Mouse (Mus musculus): Measurements from ENCODE around the gene Clec18a. TPM values are rescaled to one million over a fixed set of nuclear protein-coding genes. Genes with fewer than 3 reads are reported as not detected.
A peak's percentile ranks its signal among the peaks of the same experiment; 100 is the strongest.

The Clec18a gene
- polyA plus RNA-seq, 1 experiment from 2014 or later = not detected

DNA sequence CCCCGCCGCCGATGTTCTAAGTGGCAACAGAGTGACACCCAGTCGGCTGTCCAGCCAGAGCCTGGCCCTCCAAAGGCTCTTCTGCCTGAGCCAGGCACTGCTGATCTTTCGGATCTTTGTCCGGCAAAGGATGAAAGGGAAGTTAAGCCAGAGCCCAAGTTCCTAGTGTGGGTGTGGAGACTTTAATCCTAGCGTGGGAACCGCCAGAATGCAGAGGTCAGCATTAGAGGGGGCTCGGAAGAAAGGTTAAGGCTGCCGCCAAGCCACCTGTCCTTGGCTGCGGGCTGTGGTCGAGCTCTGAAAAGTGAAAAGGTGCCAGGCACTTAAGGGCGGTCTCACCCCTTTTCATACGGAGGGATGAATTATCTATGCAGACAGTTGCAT, 30.5 kb downstream of the Clec18a start:
- H3K27ac ChIP-seq (ENCODE audit: low read depth) = no peak overlapping the region
- no peaks in the 10 kb centered on the region for H3K9me3 ChIP-seq (ENCODE audit: low read length)
- no peaks in the 10 kb centered on the region for H3K27me3 ChIP-seq (ENCODE audit: insufficient read depth, low read length)
- 3% methylated on average over 14 of the region's 14 CpGs for WGBS (ENCODE audit: insufficient replicate concordance)
- H3K36me3 ChIP-seq (replicated peaks; ENCODE audit: insufficient read depth, low read length) = no peaks in the 10 kb centered on the region
- peaks cover 32% of the 10 kb centered on the region for H3K4me1 ChIP-seq (ENCODE audit: insufficient read depth)
- H3K9ac ChIP-seq (replicated peaks) = peak overlapping the region; percentile 59
- peak overlapping the region; percentile 67 for H3K4me3 ChIP-seq (ENCODE audit: low read depth, low read length)
- DNase-seq (no peak), ATAC-seq (no peak; the same call in 1 of the 2 replicates)
- H3K4me2 ChIP-seq (ENCODE audit: low read depth, low read length) = peak overlapping the region; percentile 95
- TF ChIP-seq EP300 (IDR thresholded peaks at IDR 0.05; ENCODE audit: low read depth) (no peak), CTCF (IDR thresholded peaks at IDR 0.05; ENCODE audit: low read depth) (no peak)

DNA sequence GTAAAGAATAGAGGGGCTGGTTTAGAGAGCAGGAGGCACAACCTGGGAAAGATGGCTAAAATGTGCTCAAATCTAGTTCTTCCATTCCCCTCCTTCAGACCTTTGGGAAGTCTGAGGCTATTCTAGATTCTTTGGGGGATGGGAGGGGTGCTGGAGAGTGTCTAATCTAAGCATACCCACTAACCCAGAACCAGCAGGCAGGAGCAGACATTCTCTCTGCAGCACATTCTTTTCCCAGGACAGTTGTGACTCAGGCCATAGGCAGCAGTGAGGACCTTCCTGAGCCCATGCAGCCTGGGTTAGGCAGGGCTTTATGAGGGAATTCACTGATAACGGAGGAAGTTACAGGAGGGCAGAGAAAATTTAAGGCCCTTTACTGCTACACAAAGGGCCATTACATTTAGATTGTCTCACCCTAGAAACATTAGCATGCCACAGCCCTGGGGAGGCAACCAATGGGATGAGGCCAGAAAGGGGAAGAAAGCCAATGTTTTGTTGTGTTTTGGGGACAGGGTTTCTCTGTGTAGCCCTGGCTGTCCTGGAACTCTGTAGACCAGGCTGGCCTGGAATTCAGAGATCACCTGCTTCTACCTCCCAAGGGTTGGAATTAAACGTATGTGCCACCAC, 33.2 kb downstream of the Clec18a start:
- 55% methylated on average over 2 of the region's 2 CpGs for WGBS (ENCODE audit: insufficient replicate concordance)
- H3K36me3 ChIP-seq (replicated peaks; ENCODE audit: insufficient read depth, low read length) = peaks cover 15% of the 10 kb centered on the region
- no peak for DNase-seq
- H3K27ac ChIP-seq (ENCODE audit: low read depth) = no peak overlapping the region
- H3K9me3 ChIP-seq (ENCODE audit: low read length) = no peaks in the 10 kb centered on the region
- no peak for ATAC-seq
- no peak for TF ChIP-seq EP300 (IDR thresholded peaks at IDR 0.05; ENCODE audit: low read depth)
- no peak for TF ChIP-seq CTCF (IDR thresholded peaks at IDR 0.05; ENCODE audit: low read depth)
- H3K27me3 ChIP-seq (ENCODE audit: insufficient read depth, low read length) = no peaks in the 10 kb centered on the region
- H3K9ac ChIP-seq (replicated peaks) = no peak overlapping the region
- no peak overlapping the region for H3K4me2 ChIP-seq (ENCODE audit: low read depth, low read length)
- H3K4me3 ChIP-seq (ENCODE audit: low read depth, low read length) = no peak overlapping the region
- H3K4me1 ChIP-seq (ENCODE audit: insufficient read depth) = peaks cover 32% of the 10 kb centered on the region

DNA sequence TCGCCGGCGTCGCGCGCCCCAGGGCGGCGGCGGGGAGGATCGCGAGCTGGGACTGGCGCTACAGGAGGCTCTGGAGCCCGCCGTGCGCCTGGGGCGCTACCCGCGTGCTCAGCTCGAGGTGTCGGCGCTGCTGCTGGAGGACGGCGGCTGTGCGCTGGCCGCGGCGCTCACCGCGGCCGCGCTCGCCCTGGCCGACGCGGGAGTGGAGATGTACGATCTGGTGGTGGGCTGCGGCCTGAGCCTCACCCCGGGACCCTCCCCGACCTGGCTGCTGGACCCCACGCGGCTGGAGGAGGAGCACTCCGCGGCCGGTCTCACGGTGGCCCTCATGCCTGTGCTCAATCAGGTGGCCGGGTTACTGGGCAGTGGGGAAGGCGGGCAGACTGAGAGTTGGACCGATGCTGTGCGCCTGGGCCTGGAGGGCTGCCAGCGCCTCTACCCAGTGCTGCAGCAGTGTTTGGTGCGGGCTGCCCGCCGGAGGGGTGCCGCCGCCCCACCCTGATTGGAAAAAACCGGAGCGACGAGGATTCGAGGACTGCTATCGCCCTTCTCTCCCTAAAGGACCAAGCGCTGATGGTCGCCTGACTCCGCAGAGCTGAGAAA, 35.4 kb downstream of the Clec18a start:
- H3K4me1 ChIP-seq (ENCODE audit: insufficient read depth) = peaks cover 23% of the 10 kb centered on the region
- peak; percentile 57 for DNase-seq

DNA sequence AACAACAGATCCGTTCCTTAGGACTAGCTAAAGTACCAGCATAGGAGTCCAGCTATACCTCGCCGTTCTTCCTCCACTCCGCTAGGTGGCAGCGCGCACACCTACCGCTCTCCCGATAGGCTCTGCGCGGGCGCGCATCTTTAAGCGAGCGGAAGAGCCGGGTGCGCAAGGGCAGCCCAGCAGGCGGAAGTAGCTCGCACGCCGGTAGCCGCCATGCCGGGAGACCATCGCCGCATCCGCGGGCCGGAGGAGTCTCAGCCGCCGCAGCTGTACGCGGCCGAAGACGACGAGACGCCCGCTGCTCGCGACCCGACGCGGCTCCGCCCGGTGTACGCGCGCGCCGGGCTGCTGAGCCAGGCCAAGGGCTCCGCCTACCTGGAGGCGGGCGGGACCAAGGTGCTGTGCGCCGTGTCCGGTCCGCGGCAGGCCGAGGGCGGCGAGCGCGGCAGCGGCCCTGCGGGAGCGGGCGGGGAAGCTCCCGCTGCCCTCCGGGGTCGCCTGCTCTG, 36.0 kb downstream of the Clec18a start, which contains the start of gene Exosc6:
TSS of gene Exosc6 (plus strand) at position 182 of the 506 bp plus-strand sequence.
- H3K9ac ChIP-seq (replicated peaks) = peak within 1 kb of the TSS; percentile 78
- peaks cover 43% of the 10 kb centered on the region for H3K36me3 ChIP-seq (replicated peaks; ENCODE audit: insufficient read depth, low read length)
- ATAC-seq = peak; percentile 94
- TF ChIP-seq CTCF (IDR thresholded peaks at IDR 0.05; ENCODE audit: low read depth) (peak; percentile 97), EP300 (IDR thresholded peaks at IDR 0.05; ENCODE audit: low read depth) (no peak)
- H3K4me1 ChIP-seq (ENCODE audit: insufficient read depth) = peaks cover 17% of the 10 kb centered on the region
- H3K27me3 ChIP-seq (ENCODE audit: insufficient read depth, low read length) = no peaks in the 10 kb centered on the region
- H3K4me3 ChIP-seq (ENCODE audit: low read depth, low read length) = peak within 1 kb of the TSS; percentile 90
- H3K4me2 ChIP-seq (ENCODE audit: low read depth, low read length) = peak within 1 kb of the TSS; percentile 98
- no peaks in the 10 kb centered on the region for H3K9me3 ChIP-seq (ENCODE audit: low read length)
- DNase-seq = peak; percentile 94
- under 1% methylated on average over 47 of the region's 68 CpGs for WGBS (ENCODE audit: insufficient replicate concordance)
- H3K27ac ChIP-seq (ENCODE audit: low read depth) = peak within 1 kb of the TSS; percentile 72

More for the DNA sequence above, 35.4 kb downstream of the Clec18a start:
- Histone ChIP-seq H3K27me3 (ENCODE audit: insufficient read depth, low read length) (no peaks in the 10 kb centered on the region), H3K9me3 (ENCODE audit: low read length) (no peaks in the 10 kb centered on the region), H3K4me3 (ENCODE audit: low read depth, low read length) (peak overlapping the region; percentile 90), H3K9ac (replicated peaks) (peak overlapping the region; percentile 78), H3K27ac (ENCODE audit: low read depth) (peak overlapping the region; percentile 72), H3K36me3 (replicated peaks; ENCODE audit: insufficient read depth, low read length) (peaks cover 37% of the 10 kb centered on the region), H3K4me2 (ENCODE audit: low read depth, low read length) (peak overlapping the region; percentile 98)
- WGBS (ENCODE audit: insufficient replicate concordance) = under 1% methylated on average over 43 of the region's 63 CpGs
- peak; percentile 74 for ATAC-seq
- TF ChIP-seq CTCF (IDR thresholded peaks at IDR 0.05; ENCODE audit: low read depth) (no peak), EP300 (IDR thresholded peaks at IDR 0.05; ENCODE audit: low read depth) (no peak)

DNA sequence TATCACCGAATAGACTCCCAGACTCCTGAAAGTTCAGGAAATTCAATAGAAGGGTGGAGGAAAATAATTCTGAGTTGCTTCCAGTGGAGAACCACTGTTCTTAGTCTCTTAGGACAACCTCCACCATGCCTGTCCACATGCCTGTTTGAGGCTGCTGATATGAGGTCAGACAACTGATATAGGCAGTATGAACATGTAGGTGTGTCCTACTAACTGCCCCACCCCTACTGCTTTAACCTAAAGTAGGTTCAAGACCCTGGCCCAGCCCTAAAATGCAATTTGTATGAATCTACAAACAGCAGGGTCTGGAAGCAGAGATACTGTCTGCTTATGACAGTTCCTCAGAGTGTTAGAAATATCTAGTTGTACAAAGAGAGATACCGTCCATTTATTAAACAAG, 36.6 kb downstream of the Clec18a start:
- Histone ChIP-seq H3K4me1 (ENCODE audit: insufficient read depth) (peaks cover 13% of the 10 kb centered on the region), H3K9ac (replicated peaks) (no peak overlapping the region), H3K4me2 (ENCODE audit: low read depth, low read length) (no peak overlapping the region), H3K9me3 (ENCODE audit: low read length) (no peaks in the 10 kb centered on the region), H3K36me3 (replicated peaks; ENCODE audit: insufficient read depth, low read length) (peaks cover 49% of the 10 kb centered on the region), H3K27ac (ENCODE audit: low read depth) (no peak overlapping the region), H3K27me3 (ENCODE audit: insufficient read depth, low read length) (no peaks in the 10 kb centered on the region), H3K4me3 (ENCODE audit: low read depth, low read length) (no peak overlapping the region)
- WGBS (ENCODE audit: insufficient replicate concordance) = 61% methylated on average over 2 of the region's 2 CpGs
- 0 out of 2 replicates have a peak, but pooled peaks have one; percentile 5 for ATAC-seq
- TF ChIP-seq CTCF (IDR thresholded peaks at IDR 0.05; ENCODE audit: low read depth) (no peak), EP300 (IDR thresholded peaks at IDR 0.05; ENCODE audit: low read depth) (no peak)
- no peak for DNase-seq

DNA sequence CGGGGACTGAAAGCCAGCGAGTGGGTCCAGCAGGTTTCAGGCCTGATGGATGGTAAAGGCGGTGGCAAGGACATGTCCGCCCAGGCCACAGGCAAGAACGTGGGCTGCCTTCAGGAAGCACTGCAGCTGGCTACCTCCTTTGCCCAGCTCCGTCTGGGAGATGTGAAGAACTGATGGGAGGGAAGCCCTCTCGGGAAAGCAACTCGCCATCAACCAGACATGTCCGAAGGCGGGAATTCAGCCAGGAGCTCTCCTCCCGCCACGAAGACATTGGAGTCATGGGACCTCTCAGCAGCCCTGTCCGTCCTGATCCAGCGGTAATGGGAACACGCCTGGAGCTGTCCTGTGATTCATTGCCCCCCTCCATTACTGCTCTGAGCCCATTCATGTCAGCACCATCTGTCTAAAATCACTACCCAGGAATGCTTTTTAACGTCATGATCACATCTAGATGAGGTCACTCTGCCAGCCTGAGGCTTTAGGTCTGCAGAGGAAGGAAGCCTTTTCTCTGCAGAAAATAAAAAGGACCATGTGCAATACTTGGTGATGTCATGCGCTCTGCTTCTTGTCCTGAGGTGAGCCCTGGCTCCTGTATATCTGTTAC, 37.1 kb downstream of the Clec18a start:
- Histone ChIP-seq H3K27ac (ENCODE audit: low read depth) (no peak overlapping the region), H3K4me1 (ENCODE audit: insufficient read depth) (peaks cover 15% of the 10 kb centered on the region), H3K27me3 (ENCODE audit: insufficient read depth, low read length) (no peaks in the 10 kb centered on the region)

More for the DNA sequence above, 37.1 kb downstream of the Clec18a start:
- peaks cover 52% of the 10 kb centered on the region for H3K36me3 ChIP-seq (replicated peaks; ENCODE audit: insufficient read depth, low read length)
- DNase-seq (no peak), ATAC-seq (no peak)
- TF ChIP-seq EP300 (IDR thresholded peaks at IDR 0.05; ENCODE audit: low read depth) (no peak), CTCF (IDR thresholded peaks at IDR 0.05; ENCODE audit: low read depth) (no peak)
- H3K4me2 ChIP-seq (ENCODE audit: low read depth, low read length) = no peak overlapping the region
- no peaks in the 10 kb centered on the region for H3K9me3 ChIP-seq (ENCODE audit: low read length)
- H3K4me3 ChIP-seq (ENCODE audit: low read depth, low read length) = no peak overlapping the region
- H3K9ac ChIP-seq (replicated peaks) = no peak overlapping the region
- WGBS (ENCODE audit: insufficient replicate concordance) = 90% methylated on average over 17 of the region's 17 CpGs
